Mouse (Mus musculus) CH12.LX (cell line): ENCODE results near the gene Slc15a1. TPM values are rescaled to one million over a fixed set of nuclear protein-coding genes. Genes with fewer than 3 reads are reported as not detected.

Source experiments
- polyA plus RNA-seq: library from polyadenylated mRNA; unstranded; fragments of >175 nt; gene quantifications from 2 replicates; pipeline ENCODE4 v1.2.1, GENCODE M21; 2012; ENCODE audit warnings: low read depth; ENCODE audit not compliant: insufficient read length
- total RNA-seq, 2 experiments: library from RNA; depleted of rRNA; stranded (reverse); fragments of 300-350 nt in 1 of 2; fragments of >200 nt in 1 of 2; gene quantifications; 2 replicates each; pipeline ENCODE4 v1.2.3; 2012 to 2014

Slc15a1 gene
- total and polyA plus RNA-seq, 3 experiments, result 0.04 to 0.19 TPM; not detected in 1

Other genes starting within 250 kb of the Slc15a1 start
- 52.7 and 61.1 TPM in 2 replicates for gene Stk24, start 125.2 kb downstream of the Slc15a1 start, total RNA-seq (2012; rRNA removed)
- gene Stk24, start 125.2 kb downstream of the Slc15a1 start, total RNA-seq (2014; rRNA removed), result 35.5 and 43.3 TPM in 2 replicates
- 88.7 and 96.7 TPM in 2 replicates for gene Stk24, start 125.2 kb downstream of the Slc15a1 start, polyA plus RNA-seq